Mouse (Mus musculus) left cerebral cortex, adult 11 months (tissue): ENCODE measurements around the gene Olfr449.
A peak's percentile ranks its signal among the peaks of the same experiment; 100 is the strongest.

Source experiments
- DNase-seq: peaks from one replicate; pipeline ENCODE4 v3.0.0; 2022; ENCODE audit warnings: low spot score

Olfr449 gene

GRCm38 (mm10) chr6:42834084-42834483 lies at the start of gene Olfr449:
TSS of gene Olfr449 (plus strand) at chr6:42834384.
- no peak for DNase-seq

DNA sequence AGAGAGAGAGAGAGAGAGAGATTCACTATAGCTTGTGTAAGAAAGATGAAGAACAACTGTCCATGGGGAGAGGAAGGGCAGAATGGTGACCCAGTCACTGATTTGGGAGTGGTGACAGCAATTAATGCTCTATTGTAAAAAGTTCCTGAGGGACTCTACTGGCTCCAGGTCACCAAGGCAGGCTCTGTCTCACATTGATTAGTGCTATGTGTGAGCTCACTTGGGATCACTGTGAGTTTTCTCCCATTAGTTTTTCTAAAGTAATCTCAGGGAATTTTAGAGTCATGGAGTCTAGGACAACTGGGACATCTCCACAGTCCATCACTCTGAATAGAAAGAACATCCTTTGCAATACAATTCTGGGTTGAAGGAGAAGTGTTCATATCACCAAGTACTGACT lies 49.4 kb upstream of the Olfr449 start, which contains the start of gene Olfr452:
Gene Olfr452 (plus strand): TSS at position 301 of the 400 bp plus-strand sequence.
- DNase-seq: no peak

DNA sequence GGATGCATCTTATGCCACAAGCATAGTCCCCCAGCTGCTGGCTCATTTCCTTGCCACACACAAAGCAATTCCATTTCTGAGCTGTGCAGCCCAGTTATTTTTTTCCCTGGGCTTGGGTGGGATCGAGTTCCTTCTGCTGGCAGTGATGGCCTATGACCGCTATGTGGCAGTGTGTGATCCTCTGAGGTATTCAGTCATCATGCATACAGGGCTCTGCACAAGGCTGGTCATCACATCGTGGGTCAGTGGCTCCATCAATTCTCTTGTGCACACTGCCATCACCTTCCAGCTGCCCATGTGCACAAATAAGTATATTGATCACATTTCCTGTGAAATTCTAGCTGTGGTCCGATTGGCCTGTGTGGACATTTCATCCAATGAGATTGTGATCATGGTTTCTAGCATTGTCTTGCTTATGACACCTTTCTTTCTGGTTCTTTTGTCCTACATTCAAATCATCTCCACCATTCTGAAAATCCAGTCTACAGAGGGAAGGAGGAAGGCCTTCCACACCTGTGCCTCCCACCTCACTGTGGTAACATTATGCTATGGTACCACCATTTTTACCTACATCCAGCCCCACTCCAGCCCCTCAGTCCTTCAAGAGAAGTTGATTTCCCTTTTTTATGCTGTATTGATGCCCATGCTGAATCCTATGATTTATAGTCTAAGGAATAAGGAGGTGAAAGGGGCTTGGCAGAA lies 43.8 kb upstream of the Olfr449 start:
- no peak for DNase-seq

DNA sequence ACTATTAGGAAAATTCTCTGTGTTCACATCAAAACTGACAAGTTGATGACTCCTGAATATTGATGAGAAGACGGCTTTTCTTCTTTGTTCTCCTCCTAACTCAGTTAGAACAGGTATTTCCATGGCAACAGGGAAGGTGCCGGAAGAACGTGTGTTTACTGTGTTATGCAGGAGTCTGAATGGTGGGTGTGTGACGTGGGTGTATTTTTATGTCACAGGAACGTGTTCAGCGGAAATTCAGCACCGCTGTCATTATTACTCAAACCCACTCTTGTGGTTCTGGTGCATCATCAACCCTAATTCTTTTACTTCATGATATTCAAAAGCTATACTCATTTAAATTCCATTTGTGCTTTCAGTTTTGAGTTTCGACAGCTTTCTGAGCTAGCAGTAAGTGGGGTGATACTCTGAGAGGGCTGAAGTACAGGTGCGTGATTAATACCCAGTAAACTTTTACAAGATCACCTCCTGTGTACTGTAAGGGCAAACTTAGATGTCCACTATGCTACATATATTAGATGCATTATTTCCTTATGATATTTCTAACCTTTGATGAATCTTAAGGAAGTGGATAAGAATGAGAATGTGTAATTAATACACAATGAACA lies 43.1 kb upstream of the Olfr449 start:
- peak; percentile 22 for DNase-seq

DNA sequence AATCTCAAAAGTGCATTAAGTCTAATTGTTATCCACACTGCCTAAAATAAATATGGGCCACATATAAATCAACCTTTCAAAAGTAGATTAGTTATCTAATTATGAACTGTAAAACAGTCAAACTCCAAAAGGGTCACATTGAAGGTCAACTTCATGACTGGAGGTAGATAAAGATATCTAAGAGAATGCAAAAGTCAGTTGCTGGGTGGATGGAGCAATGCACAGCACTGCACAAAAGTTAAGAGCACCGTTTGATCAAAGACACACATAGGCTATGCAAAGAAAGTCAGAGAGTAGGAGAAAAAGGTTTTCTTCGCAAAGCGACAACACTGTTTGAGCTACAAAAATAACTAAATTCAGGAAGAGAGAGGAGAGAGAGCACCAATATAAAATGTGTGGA lies 39.2 kb upstream of the Olfr449 start:
- no peak for DNase-seq

DNA sequence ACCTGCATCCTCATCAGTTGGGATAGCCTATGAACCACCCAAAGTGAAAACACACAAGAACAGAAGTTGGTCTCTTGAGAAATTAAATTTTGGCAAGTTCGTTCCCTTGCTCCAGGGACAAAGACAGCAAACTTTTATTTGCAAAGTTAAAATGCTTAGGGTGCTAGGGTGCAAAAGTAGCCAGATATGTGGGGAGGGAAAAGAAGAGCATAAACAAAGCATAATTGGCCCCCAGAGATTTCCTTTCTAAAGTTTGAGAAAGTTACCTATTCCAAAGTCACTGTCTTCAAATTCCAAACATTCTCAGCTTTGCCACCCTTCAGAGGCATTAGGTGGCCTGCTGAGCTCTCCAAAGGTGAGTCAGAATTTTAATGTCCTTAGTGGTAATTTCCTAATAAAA lies 22.5 kb upstream of the Olfr449 start, which contains the start of gene Olfr450:
Gene Olfr450 (plus strand): TSS at position 301 of the 400 bp plus-strand sequence.
- no peak for DNase-seq

GRCm38 (mm10) chr6:42860222-42860819 lies 26.1 kb downstream of the Olfr449 start:
- DNase-seq: peak; percentile 42

GRCm38 (mm10) chr6:42869695-42870094 lies 35.5 kb downstream of the Olfr449 start:
- DNase-seq: no peak

- no peak for DNase-seq
Measured at GRCm38 (mm10) chr6:42876323-42876722, 42.1 kb downstream of the Olfr449 start.
